Mouse (Mus musculus) kidney, adult 2 months (tissue): ENCODE results near the gene Inpp5f. TPM values are rescaled to one million over a fixed set of nuclear protein-coding genes. Genes with fewer than 3 reads are reported as not detected.
A peak's percentile ranks its signal among the peaks of the same experiment; 100 is the strongest.

ENCODE experiments used
- DNase-seq: peaks from one replicate; pipeline ENCODE4 v3.0.0; 2021
- H3K27ac ChIP-seq: fragments of 200-500 bp; 2 replicates; pipeline ENCODE4 v1.5.1; 2012; ENCODE audit warnings: low read depth, low read length, control low read depth, inconsistent platforms; ENCODE audit not compliant: insufficient read depth
- H3K27me3 ChIP-seq: fragments of 200-500 bp; replicated peaks from 2 replicates; pipeline ENCODE4 v1.6.1; 2012; ENCODE audit warnings: mild to moderate bottlenecking, moderate library complexity, low read length, inconsistent platforms; ENCODE audit not compliant: control insufficient read depth, insufficient read depth
- H3K36me3 ChIP-seq: fragments of 200-500 bp; 2 replicates; pipeline ENCODE4 v1.6.1; 2012; ENCODE audit warnings: mild to moderate bottlenecking, moderate library complexity, low read length, inconsistent platforms; ENCODE audit not compliant: control insufficient read depth, insufficient read depth
- H3K4me1 ChIP-seq: fragments of 200-500 bp; 2 replicates; pipeline ENCODE4 v1.6.1; 2011; ENCODE audit warnings: low read length; ENCODE audit not compliant: control insufficient read depth, insufficient read depth
- H3K4me3 ChIP-seq: fragments of 200-500 bp; 2 replicates; pipeline ENCODE4 v1.5.1; 2011; ENCODE audit warnings: mild to moderate bottlenecking, low read depth, low read length, control low read depth; ENCODE audit not compliant: insufficient read depth
- CTCF ChIP-seq: fragments of 200-500 bp; conservative IDR thresholded peaks from 2 replicates; pipeline ENCODE4 v1.5.1; 2011; ENCODE audit warnings: low read depth, mild to moderate bottlenecking, control low read depth, low read length, moderate library complexity, mixed read lengths; ENCODE audit not compliant: insufficient read depth, insufficient read length
- POLR2A ChIP-seq: fragments of 200-500 bp; IDR thresholded peaks from one replicate; pipeline ENCODE4 v1.6.1; 2011; ENCODE audit warnings: low read depth, low read length, control low read depth
- WGBS: fragments of 180-500 bp; shearing (Covaris S2); methylation state at CpG from one replicate; pipeline ENCODE4 v1.1.7; 2018; 5-methylcytosine and 5-hydroxymethylcytosine counted together
- polyA plus RNA-seq: library from polyadenylated mRNA; depleted of rRNA; stranded (reverse); fragments of >200 nt; gene quantifications from 2 replicates; pipeline ENCODE4 v1.2.3, GENCODE M21; 2012

Inpp5f gene
- polyA plus RNA-seq, 1 experiment, result 14.6 TPM

DNA sequence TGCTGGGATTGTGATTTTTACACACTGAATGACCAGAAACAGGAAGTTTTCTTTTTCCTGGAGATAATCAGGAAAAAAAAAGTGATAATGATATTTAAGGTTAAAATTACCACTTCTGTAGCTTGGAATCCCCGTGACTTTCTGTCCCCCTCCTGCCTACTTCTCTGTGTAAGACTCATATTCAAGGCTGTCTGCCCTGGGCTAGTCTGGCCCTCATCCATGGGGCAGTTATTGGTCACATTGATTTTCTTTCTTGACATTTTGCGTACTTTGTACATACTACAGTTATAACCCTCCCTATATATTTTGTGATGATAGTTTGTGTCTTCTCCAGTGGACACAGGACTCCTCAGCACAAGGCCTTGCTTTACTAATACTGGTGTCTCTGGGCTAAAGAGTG, 2.5 kb downstream of the Inpp5f start:
- 52% methylated on average over 2 of the region's 2 CpGs for WGBS
- no peak for DNase-seq
- Histone ChIP-seq H3K4me3 (no peak overlapping the region), H3K36me3 (no peaks in the 10 kb centered on the region; the same call in 1 of the 2 replicates), H3K4me1 (peaks cover 12% of the 10 kb centered on the region), H3K27me3 (no peaks in the 10 kb centered on the region), H3K27ac (peak overlapping the region; percentile 46; the same call in 1 of the 2 replicates)
- TF ChIP-seq POLR2A, result no peak
- TF ChIP-seq CTCF, result no peak

DNA sequence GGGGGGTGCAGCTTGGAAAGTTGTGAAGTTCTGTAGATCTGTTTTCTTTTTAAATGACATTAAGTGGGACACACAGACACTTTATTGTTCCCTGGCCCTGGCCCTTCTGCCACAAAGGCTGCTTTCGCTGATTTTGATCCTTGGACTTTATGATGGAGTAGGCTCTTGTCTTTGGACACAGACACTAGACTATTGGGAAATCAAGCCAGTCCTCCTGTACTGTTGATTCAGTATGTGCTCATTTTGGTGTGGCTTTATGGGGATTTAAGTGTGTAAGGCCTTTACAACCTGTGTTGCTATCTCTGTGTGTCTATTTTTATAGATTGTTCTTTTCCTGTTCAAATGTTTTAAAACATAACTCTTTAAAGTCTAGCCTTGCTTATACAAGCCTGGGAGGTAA, 6.5 kb downstream of the Inpp5f start:
- no peak for DNase-seq
- no peak for TF ChIP-seq CTCF
- no peak for TF ChIP-seq POLR2A
- Histone ChIP-seq H3K27me3 (no peaks in the 10 kb centered on the region), H3K4me3 (no peak overlapping the region), H3K4me1 (peaks cover 22% of the 10 kb centered on the region), H3K27ac (no peak overlapping the region), H3K36me3 (no peaks in the 10 kb centered on the region; the same call in 1 of the 2 replicates)
- whole genome bisulfite sequencing, result 62% methylated on average over 1 of the region's 1 CpGs

DNA sequence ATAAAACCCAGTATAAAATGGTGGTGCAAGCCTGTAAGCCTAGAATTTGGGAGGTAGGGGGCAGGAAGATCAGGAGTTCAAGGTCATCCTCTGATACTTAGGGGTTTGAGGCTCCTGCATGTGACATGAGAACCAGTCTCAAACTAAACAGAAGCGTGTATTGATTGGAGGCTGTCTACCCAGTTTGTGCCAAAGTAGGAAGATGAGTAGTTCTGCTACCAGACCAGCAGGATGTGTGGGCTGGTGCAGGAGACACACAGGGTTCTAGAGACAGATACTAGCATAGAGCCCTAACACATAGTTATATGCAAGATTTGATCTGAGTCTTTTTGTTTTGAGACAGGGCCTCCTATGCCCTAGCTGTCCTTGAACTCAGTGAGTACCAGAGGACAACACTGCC, 9.1 kb downstream of the Inpp5f start:
- H3K4me3 ChIP-seq, result no peak overlapping the region
- peaks cover 32% of the 10 kb centered on the region for H3K4me1 ChIP-seq
- 97% methylated on average over 1 of the region's 1 CpGs for WGBS
- TF ChIP-seq POLR2A, result no peak
- DNase-seq, result no peak
- H3K27me3 ChIP-seq, result no peaks in the 10 kb centered on the region
- no peaks in the 10 kb centered on the region; the same call in 1 of the 2 replicates for H3K36me3 ChIP-seq
- H3K27ac ChIP-seq, result peak overlapping the region; percentile 60; the same call in 1 of the 2 replicates

DNA sequence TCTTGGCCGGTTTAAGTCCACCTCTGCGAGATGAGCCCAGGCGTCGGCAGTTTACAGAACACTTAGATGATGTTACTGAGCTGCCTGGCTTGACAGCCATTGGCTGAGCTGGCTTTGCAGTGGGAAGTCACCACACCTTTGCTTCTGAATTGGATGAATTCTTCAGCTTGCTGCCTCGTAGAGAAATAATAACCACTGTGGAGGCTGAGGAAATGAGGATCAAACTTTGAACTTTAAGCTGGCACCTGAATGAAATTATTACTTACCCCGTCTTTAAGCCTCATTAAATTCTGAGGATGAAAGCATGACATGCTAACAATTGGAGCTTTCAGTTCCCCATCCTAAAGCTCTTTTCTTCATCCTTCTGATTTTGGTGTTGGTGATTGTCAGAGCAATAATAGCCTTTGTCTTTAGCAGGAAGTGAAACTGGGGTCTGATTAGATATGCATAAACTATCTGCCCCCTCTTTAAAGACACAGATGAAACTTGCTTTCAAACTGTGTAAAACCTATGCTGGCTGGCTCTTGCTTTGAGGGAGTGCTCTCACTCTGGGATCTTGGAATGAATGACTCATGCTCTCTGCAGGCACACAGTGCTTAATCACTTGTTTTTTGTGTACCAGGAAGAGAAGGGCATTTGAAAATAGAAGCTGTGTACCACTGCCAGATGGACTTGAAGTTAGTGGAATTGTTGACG, 11.3 kb downstream of the Inpp5f start:
- DNase-seq, result peak; percentile 64
- peaks cover 44% of the 10 kb centered on the region for H3K4me1 ChIP-seq
- peak overlapping the region; percentile 92 for H3K27ac ChIP-seq
- H3K36me3 ChIP-seq, result no peaks in the 10 kb centered on the region
- no peak for TF ChIP-seq POLR2A
- TF ChIP-seq CTCF, result no peak
- H3K27me3 ChIP-seq, result no peaks in the 10 kb centered on the region
- 28% methylated on average over 7 of the region's 7 CpGs for WGBS
- H3K4me3 ChIP-seq, result no peak overlapping the region

DNA sequence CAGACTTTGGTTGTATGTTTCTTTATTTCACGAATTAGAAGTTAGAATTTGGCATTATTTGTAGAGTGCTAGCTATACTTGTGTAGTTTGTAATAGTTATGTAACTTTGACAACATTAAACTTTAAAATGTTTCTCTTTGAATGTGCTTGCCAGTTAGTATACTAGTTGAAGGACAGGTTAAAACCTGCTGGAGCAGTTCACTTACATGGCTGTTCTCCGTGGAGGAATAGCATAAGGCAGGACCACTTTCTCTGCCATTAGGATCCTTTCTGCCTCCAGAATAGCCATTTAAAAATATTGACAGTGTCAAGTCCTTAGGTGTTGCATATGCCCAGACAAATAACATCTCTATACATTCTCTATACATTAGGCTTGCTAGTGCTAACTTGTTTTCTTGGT, 11.9 kb downstream of the Inpp5f start:
- no peaks in the 10 kb centered on the region for H3K27me3 ChIP-seq
- 33% methylated on average over 2 of the region's 2 CpGs for WGBS
- H3K27ac ChIP-seq, result peak overlapping the region; percentile 92

DNA sequence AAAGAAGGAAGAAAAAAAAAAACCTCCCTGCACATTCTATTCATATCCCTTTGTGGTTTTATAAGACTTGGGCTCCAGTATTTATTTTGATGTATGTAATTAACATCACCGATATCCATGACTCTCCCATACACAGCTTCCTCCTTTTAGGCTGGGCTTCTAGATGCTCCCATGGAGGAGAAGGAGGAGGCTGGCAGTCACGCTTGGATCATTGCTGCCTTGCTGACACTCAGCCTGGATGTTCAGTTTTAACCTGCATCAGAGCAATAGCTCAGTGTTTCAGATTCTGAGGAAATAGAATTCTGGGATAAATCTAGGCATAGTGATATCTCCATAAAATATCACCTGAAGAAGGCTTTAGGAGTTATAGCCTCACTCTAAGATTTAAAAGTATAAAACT, 14.3 kb downstream of the Inpp5f start:
- peaks cover 53% of the 10 kb centered on the region for H3K4me1 ChIP-seq
- H3K36me3 ChIP-seq, result no peaks in the 10 kb centered on the region
- DNase-seq, result peak; percentile 52
- no peak overlapping the region for H3K4me3 ChIP-seq
- H3K27ac ChIP-seq, result no peak overlapping the region
- H3K27me3 ChIP-seq, result no peaks in the 10 kb centered on the region
- TF ChIP-seq POLR2A (no peak), CTCF (no peak)
- WGBS, result 61% methylated on average over 2 of the region's 2 CpGs

More for the DNA sequence above, 11.9 kb downstream of the Inpp5f start:
- Histone ChIP-seq H3K4me3 (no peak overlapping the region), H3K4me1 (peaks cover 46% of the 10 kb centered on the region), H3K36me3 (no peaks in the 10 kb centered on the region)
- TF ChIP-seq CTCF, result no peak
- no peak for TF ChIP-seq POLR2A
- no peak for DNase-seq

DNA sequence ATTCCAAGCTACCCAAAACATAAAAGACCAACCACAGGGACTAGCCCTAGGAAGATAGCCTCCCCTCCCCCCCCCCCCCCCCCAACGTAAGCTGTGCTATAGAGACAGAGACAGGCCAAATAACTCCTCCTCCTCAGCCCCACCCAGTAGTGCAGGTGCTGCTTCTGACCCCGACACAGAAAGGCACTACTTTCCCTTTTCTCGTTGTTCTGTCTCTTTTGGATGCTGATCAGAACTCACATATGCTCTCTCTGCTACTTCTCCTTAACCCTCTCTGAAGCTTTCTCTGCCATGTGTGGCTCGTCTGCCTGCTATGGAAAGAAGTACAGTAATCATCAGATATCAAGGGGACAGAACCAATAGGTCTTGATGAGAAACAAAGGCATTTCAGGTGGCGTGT, 15.5 kb downstream of the Inpp5f start:
- peak overlapping the region; percentile 85 for H3K27ac ChIP-seq
- peaks cover 52% of the 10 kb centered on the region for H3K4me1 ChIP-seq
- H3K4me3 ChIP-seq, result no peak overlapping the region
- no peaks in the 10 kb centered on the region for H3K36me3 ChIP-seq
- 59% methylated on average over 5 of the region's 5 CpGs for WGBS
- DNase-seq, result no peak
- H3K27me3 ChIP-seq, result no peaks in the 10 kb centered on the region
- no peak for TF ChIP-seq CTCF
- TF ChIP-seq POLR2A, result no peak
